Mouse (Mus musculus) midbrain, embryonic 15.5 days (tissue): ENCODE measurements around the gene Oxt. TPM values are rescaled to one million over a fixed set of nuclear protein-coding genes. Genes with fewer than 3 reads are reported as not detected.

Source experiments
- ATAC-seq: fragments of 200-750 bp; cut with Nextera tagmentation; replicated peaks from 2 replicates; pipeline ENCODE4 v1.8.0; 2017; ENCODE audit warnings: moderate TSS enrichment
- H3K27ac ChIP-seq: fragments of 300-500 bp; sonication (generic); 2 replicates; pipeline ENCODE4 v1.5.1; 2015; ENCODE audit warnings: mild to moderate bottlenecking, inconsistent platforms
- H3K27me3 ChIP-seq: fragments of 300-500 bp; sonication (generic); replicated peaks from 2 replicates; pipeline ENCODE4 v1.6.1; 2015; ENCODE audit warnings: inconsistent platforms
- H3K36me3 ChIP-seq: fragments of 300-500 bp; sonication (generic); replicated peaks from 2 replicates; pipeline ENCODE4 v1.6.1; 2015; ENCODE audit warnings: inconsistent platforms
- H3K4me1 ChIP-seq: fragments of 300-500 bp; sonication (generic); 2 replicates; pipeline ENCODE4 v1.6.1; 2015; ENCODE audit warnings: inconsistent platforms
- H3K4me2 ChIP-seq: fragments of 300-500 bp; sonication (generic); 2 replicates; pipeline ENCODE4 v1.6.1; 2015; ENCODE audit warnings: inconsistent platforms, mild to moderate bottlenecking, moderate library complexity
- H3K4me3 ChIP-seq: fragments of 300-500 bp; sonication (generic); 2 replicates; pipeline ENCODE4 v1.5.1; 2015; ENCODE audit warnings: mild to moderate bottlenecking, inconsistent platforms
- H3K9ac ChIP-seq: fragments of 300-500 bp; sonication (generic); 2 replicates; pipeline ENCODE4 v1.6.1; 2015; ENCODE audit warnings: mild to moderate bottlenecking, inconsistent platforms
- H3K9me3 ChIP-seq: fragments of 300-500 bp; sonication (generic); 2 replicates; pipeline ENCODE4 v1.6.1; 2016; ENCODE audit warnings: inconsistent platforms
- WGBS: fragments of 180-500 bp; shearing (Covaris S2); methylation state at CpG from one replicate; pipeline ENCODE4 v1.1.7; 2015; ENCODE audit warnings: mixed read lengths; 5-methylcytosine and 5-hydroxymethylcytosine counted together
- polyA plus RNA-seq: library from polyadenylated mRNA; unstranded; fragments of >200 nt; fragmentation: Nextera tagmentation; extraction: Ambion mirVana; gene quantifications from 2 replicates; pipeline ENCODE4 v1.2.1, GENCODE M21; 2015

Oxt gene
- polyA plus RNA-seq, result 0.38 and 0.86 TPM in 2 replicates

- peaks cover 14% of the 10 kb centered on the region; the same call in 1 of the 2 replicates for H3K4me1 ChIP-seq
- no peaks in the 10 kb centered on the region for H3K36me3 ChIP-seq
- peak within 1 kb of the TSS; percentile 26 for H3K4me3 ChIP-seq
- WGBS, result 40% methylated on average over 9 of the region's 9 CpGs
- H3K27me3 ChIP-seq, result peaks cover 68% of the 10 kb centered on the region
- H3K9ac ChIP-seq, result 0 out of 2 replicates have a peak within 1 kb of the TSS, but pooled peaks have one; percentile 16
- no peaks in the 10 kb centered on the region for H3K9me3 ChIP-seq
- H3K4me2 ChIP-seq, result peak within 1 kb of the TSS; percentile 50
- no peak for ATAC-seq
- no peak within 1 kb of the TSS for H3K27ac ChIP-seq
Measured at GRCm38 (mm10) chr2:130575873-130576272, at the start of gene Oxt. Gene Oxt, plus strand, starts transcription at chr2:130576173.

GRCm38 (mm10) chr2:130528457-130528856 lies 47.5 kb upstream of the Oxt start:
- no peaks in the 10 kb centered on the region for H3K4me1 ChIP-seq
- no peak overlapping the region for H3K27ac ChIP-seq
- H3K9me3 ChIP-seq, result no peaks in the 10 kb centered on the region
- peaks cover 16% of the 10 kb centered on the region; the same call in 1 of the 2 replicates for H3K36me3 ChIP-seq
- no peak overlapping the region for H3K4me3 ChIP-seq
- no peak for ATAC-seq
- H3K27me3 ChIP-seq, result no peaks in the 10 kb centered on the region
- no peak overlapping the region for H3K4me2 ChIP-seq
- 80% methylated on average over 6 of the region's 6 CpGs for WGBS
- no peak overlapping the region for H3K9ac ChIP-seq

DNA sequence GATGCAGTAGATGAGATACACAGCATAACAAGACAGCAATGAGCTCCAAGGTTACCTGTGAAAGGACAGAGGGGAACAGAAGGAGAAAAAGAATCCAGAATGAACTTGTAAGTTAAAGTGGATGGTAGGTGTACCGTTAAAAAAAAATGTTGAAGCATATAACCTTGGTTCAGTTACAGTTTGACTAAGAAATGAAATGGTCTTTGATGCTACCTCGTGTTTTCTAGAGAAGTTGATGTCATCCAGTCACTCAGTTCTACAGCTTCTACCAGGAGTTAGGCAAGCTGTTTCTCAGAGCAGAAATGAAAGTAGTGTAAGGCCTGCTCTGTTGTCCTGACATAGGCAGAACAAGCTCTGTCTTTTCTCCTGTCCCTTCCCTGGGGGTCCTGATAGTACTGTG lies 46.7 kb upstream of the Oxt start:
- H3K9ac ChIP-seq, result no peak overlapping the region
- H3K4me1 ChIP-seq, result no peaks in the 10 kb centered on the region
- no peak for ATAC-seq
- no peak overlapping the region for H3K27ac ChIP-seq
- H3K9me3 ChIP-seq, result no peaks in the 10 kb centered on the region
- H3K4me2 ChIP-seq, result no peak overlapping the region
- H3K36me3 ChIP-seq, result peaks cover 24% of the 10 kb centered on the region; the same call in 1 of the 2 replicates
- 94% methylated on average over 2 of the region's 2 CpGs for WGBS
- H3K27me3 ChIP-seq, result no peaks in the 10 kb centered on the region
- H3K4me3 ChIP-seq, result no peak overlapping the region

- no peak overlapping the region for H3K27ac ChIP-seq
- 77% methylated on average over 7 of the region's 7 CpGs for WGBS
- no peaks in the 10 kb centered on the region for H3K4me1 ChIP-seq
- H3K27me3 ChIP-seq, result no peaks in the 10 kb centered on the region
- peaks cover 30% of the 10 kb centered on the region; the same call in 1 of the 2 replicates for H3K36me3 ChIP-seq
- H3K4me2 ChIP-seq, result no peak overlapping the region
- no peak overlapping the region for H3K4me3 ChIP-seq
- H3K9ac ChIP-seq, result no peak overlapping the region
- ATAC-seq, result no peak
- no peaks in the 10 kb centered on the region for H3K9me3 ChIP-seq
Measured at GRCm38 (mm10) chr2:130529925-130530324, 46.0 kb upstream of the Oxt start.

GRCm38 (mm10) chr2:130532201-130532600 lies 43.8 kb upstream of the Oxt start:
- H3K4me3 ChIP-seq, result no peak overlapping the region
- H3K36me3 ChIP-seq, result peaks cover 35% of the 10 kb centered on the region; the same call in 1 of the 2 replicates
- ATAC-seq, result no peak
- H3K27me3 ChIP-seq, result no peaks in the 10 kb centered on the region
- no peak overlapping the region for H3K27ac ChIP-seq
- WGBS, result 88% methylated on average over 2 of the region's 2 CpGs
- H3K9ac ChIP-seq, result no peak overlapping the region
- H3K4me1 ChIP-seq, result no peaks in the 10 kb centered on the region
- no peak overlapping the region for H3K4me2 ChIP-seq
- no peaks in the 10 kb centered on the region for H3K9me3 ChIP-seq

DNA sequence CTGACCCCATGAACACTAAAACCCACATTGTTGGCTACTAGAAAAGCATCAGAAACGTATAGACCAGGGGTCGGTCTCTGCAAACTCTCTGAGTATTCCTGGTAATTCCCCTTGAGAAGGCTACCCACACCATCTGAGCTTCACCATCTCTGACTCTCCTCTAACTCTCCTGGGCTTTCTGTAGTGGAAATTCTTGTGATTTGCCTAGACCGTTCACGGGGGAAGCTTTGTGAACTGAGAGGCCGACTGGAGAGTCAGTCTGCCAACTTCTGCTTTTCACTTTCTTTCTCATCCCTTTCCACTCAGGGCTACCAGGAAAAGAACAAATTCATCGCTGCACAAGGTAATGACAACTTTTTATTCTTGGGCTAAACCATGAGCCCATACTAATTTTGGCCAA lies 41.0 kb upstream of the Oxt start:
- no peaks in the 10 kb centered on the region for H3K27me3 ChIP-seq
- 93% methylated on average over 6 of the region's 6 CpGs for WGBS
- peaks cover 44% of the 10 kb centered on the region for H3K36me3 ChIP-seq
- H3K4me3 ChIP-seq, result no peak overlapping the region
- H3K4me2 ChIP-seq, result no peak overlapping the region
- H3K4me1 ChIP-seq, result no peaks in the 10 kb centered on the region
- no peaks in the 10 kb centered on the region for H3K9me3 ChIP-seq
- no peak overlapping the region for H3K9ac ChIP-seq
- ATAC-seq, result no peak
- H3K27ac ChIP-seq, result no peak overlapping the region

DNA sequence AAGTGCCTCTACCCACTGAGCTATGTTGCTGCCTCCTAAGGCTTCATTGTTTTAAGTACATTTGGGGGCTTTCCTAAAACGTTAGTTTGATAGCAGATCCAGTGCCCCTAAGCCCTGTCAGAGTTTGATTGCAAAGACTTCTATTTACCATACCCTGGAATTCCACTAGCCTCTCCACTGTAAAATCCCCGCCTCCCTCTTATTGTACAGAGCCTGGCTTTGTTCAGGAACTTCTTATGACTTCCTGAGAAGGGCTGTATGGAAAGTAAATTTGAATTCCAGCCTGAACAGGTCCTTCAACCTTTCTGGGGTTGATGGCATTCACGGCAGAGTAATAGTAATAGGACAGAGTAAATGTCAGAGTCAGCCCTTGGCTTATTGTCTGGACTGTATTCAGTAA lies 39.1 kb upstream of the Oxt start:
- 79% methylated on average over 3 of the region's 3 CpGs for WGBS
- no peak overlapping the region for H3K9ac ChIP-seq
- no peak overlapping the region for H3K4me3 ChIP-seq
- no peaks in the 10 kb centered on the region for H3K9me3 ChIP-seq
- no peak overlapping the region for H3K4me2 ChIP-seq
- ATAC-seq, result no peak
- H3K4me1 ChIP-seq, result no peaks in the 10 kb centered on the region
- no peaks in the 10 kb centered on the region for H3K27me3 ChIP-seq
- H3K36me3 ChIP-seq, result peaks cover 62% of the 10 kb centered on the region
- no peak overlapping the region for H3K27ac ChIP-seq

GRCm38 (mm10) chr2:130538876-130539546 lies 37.0 kb upstream of the Oxt start:
- H3K9me3 ChIP-seq, result no peaks in the 10 kb centered on the region
- H3K4me1 ChIP-seq, result no peaks in the 10 kb centered on the region
- no peak overlapping the region for H3K4me3 ChIP-seq
- no peak overlapping the region for H3K4me2 ChIP-seq
- no peaks in the 10 kb centered on the region for H3K27me3 ChIP-seq
- H3K27ac ChIP-seq, result no peak overlapping the region
- H3K9ac ChIP-seq, result no peak overlapping the region
- H3K36me3 ChIP-seq, result peaks cover 59% of the 10 kb centered on the region
- 95% methylated on average over 8 of the region's 8 CpGs for WGBS
- no peak for ATAC-seq

DNA sequence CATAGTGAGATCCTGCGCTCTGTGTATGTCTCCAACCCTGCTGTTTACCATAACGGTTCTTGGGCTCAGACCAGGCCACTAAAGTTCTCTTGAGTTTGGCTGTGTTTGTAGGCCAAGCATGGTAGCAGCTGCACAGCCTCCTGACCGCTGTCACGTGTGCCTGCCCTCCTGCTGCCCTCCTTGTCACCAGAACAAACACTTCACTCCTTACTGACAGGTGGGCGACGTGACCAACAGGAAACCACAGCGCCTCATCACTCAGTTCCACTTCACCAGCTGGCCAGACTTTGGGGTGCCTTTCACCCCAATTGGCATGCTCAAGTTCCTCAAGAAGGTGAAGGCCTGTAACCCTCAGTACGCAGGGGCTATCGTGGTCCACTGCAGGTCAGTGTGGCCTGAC lies 35.7 kb upstream of the Oxt start:
- ATAC-seq, result no peak
- Histone ChIP-seq H3K27ac (no peak overlapping the region), H3K4me3 (no peak overlapping the region), H3K4me1 (no peaks in the 10 kb centered on the region), H3K36me3 (peaks cover 62% of the 10 kb centered on the region), H3K9ac (no peak overlapping the region), H3K9me3 (no peaks in the 10 kb centered on the region), H3K27me3 (no peaks in the 10 kb centered on the region), H3K4me2 (no peak overlapping the region)
- 91% methylated on average over 9 of the region's 9 CpGs for WGBS

GRCm38 (mm10) chr2:130546957-130547356 lies 29.0 kb upstream of the Oxt start:
- WGBS, result 95% methylated on average over 8 of the region's 8 CpGs
- H3K36me3 ChIP-seq, result peaks cover 69% of the 10 kb centered on the region
- no peaks in the 10 kb centered on the region for H3K27me3 ChIP-seq
- no peak overlapping the region for H3K4me2 ChIP-seq
- H3K4me3 ChIP-seq, result no peak overlapping the region
- no peak overlapping the region for H3K9ac ChIP-seq
- no peaks in the 10 kb centered on the region for H3K4me1 ChIP-seq
- H3K9me3 ChIP-seq, result no peaks in the 10 kb centered on the region
- ATAC-seq, result no peak
- no peak overlapping the region for H3K27ac ChIP-seq

DNA sequence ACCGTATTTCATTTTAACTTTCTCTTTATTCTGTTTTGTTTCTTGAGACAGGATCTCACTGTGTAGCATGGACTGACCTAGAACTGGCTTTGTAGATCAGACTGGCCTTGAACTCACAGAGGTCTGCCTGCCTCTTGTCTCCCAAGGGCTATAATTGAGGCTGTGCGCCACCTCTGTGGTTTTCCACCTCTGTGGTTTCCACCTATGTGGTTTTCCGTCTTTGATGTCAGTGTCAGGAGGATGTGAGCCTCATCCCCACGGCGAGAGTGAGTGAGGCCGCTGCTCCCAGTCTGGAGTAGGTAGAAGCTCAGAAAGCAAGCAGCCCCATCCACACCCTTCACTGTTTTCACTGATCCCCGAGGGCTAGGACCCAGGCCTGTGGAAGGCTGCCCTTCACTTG lies 21.1 kb upstream of the Oxt start:
- ATAC-seq, result no peak
- H3K36me3 ChIP-seq, result peaks cover 41% of the 10 kb centered on the region
- H3K27me3 ChIP-seq, result no peaks in the 10 kb centered on the region
- H3K4me1 ChIP-seq, result no peaks in the 10 kb centered on the region
- WGBS, result 94% methylated on average over 7 of the region's 7 CpGs
- no peak overlapping the region for H3K4me3 ChIP-seq
- H3K9ac ChIP-seq, result no peak overlapping the region
- no peaks in the 10 kb centered on the region for H3K9me3 ChIP-seq
- H3K27ac ChIP-seq, result no peak overlapping the region
- H3K4me2 ChIP-seq, result no peak overlapping the region

- Histone ChIP-seq H3K9ac (no peak overlapping the region), H3K4me2 (no peak overlapping the region), H3K27ac (no peak overlapping the region), H3K9me3 (no peaks in the 10 kb centered on the region), H3K36me3 (peaks cover 30% of the 10 kb centered on the region), H3K4me3 (no peak overlapping the region), H3K27me3 (no peaks in the 10 kb centered on the region), H3K4me1 (no peaks in the 10 kb centered on the region)
- WGBS, result 76% methylated on average over 1 of the region's 1 CpGs
- ATAC-seq, result no peak
Measured at GRCm38 (mm10) chr2:130556292-130556691, 19.7 kb upstream of the Oxt start.

DNA sequence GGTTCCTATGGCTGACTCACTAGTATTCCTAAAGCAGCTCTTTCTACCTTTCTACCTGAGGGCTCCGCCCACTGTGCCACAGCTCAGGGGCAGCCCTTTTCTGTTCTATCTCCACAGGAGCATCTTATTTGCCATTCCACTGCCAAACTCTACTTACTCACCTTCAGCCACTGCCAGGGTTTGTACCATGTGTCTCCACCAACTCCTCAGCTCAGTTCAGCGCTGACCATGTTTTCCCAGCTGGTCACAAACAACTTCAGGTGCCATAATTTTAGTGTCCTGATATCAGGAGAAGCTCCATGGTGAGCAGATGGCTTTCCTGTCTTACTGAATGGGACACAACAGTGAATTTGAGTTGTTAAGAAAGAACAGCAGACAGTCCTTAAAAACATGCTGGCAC lies 18.5 kb upstream of the Oxt start:
- no peaks in the 10 kb centered on the region for H3K9me3 ChIP-seq
- 93% methylated on average over 2 of the region's 2 CpGs for WGBS
- no peak overlapping the region for H3K9ac ChIP-seq
- no peak overlapping the region for H3K27ac ChIP-seq
- H3K36me3 ChIP-seq, result peaks cover 28% of the 10 kb centered on the region
- H3K27me3 ChIP-seq, result no peaks in the 10 kb centered on the region
- no peak overlapping the region for H3K4me2 ChIP-seq
- H3K4me3 ChIP-seq, result no peak overlapping the region
- ATAC-seq, result no peak
- no peaks in the 10 kb centered on the region for H3K4me1 ChIP-seq
